Mouse (Mus musculus) heart, postnatal 10 days (tissue): ENCODE measurements around the gene Spata31d1c. TPM values are rescaled to one million over a fixed set of nuclear protein-coding genes. Genes with fewer than 3 reads are reported as not detected.

ENCODE experiments used
- DNase-seq, 2 experiments: peaks; one replicate each; pipeline ENCODE4 v3.0.0; 2021
- intact Hi-C: fragments of 180-260 bp; cut with DNase I; formaldehyde crosslinking; loops from one replicate; pipeline ENCODE4 v1.15.1; 2025
- total RNA-seq, 2 experiments: library from RNA; stranded (reverse); gene quantifications; 2 replicates each; pipeline ENCODE4 v1.2.3; 2021

Spata31d1c gene
- not detected for total RNA-seq

GRCm38 (mm10) chr13:65032758-65033157, at the start of gene Spata31d1c:
TSS of gene Spata31d1c (plus strand) at chr13:65033058.
- DNase-seq: no peak
- intact Hi-C loops: no loop called here

- no peak for DNase-seq
- intact Hi-C loops: no loop called here
Measured at GRCm38 (mm10) chr13:64988828-64989227, 44.0 kb upstream of the Spata31d1c start.

GRCm38 (mm10) chr13:65005414-65005813, 27.4 kb upstream of the Spata31d1c start:
- DNase-seq: no peak
- intact Hi-C loops: no loop called here

- DNase-seq: no peak
- intact Hi-C loops: no loop called here
Measured at GRCm38 (mm10) chr13:65006760-65007159, 26.1 kb upstream of the Spata31d1c start.

- intact Hi-C loops: no loop called here
- DNase-seq: no peak
Measured at GRCm38 (mm10) chr13:65007971-65008370, 24.9 kb upstream of the Spata31d1c start.

GRCm38 (mm10) chr13:65011052-65011738, 21.7 kb upstream of the Spata31d1c start:
- no peak for DNase-seq
- intact Hi-C loops: no loop called here

- DNase-seq: peak in 1 of 2 experiments; percentile 16
- intact Hi-C loops: loop anchor here (5.0 kb wide), 1 partner anchor 92 kb away; no protein-coding TSS in a partner anchor
Measured at GRCm38 (mm10) chr13:65035057-65035456, 2.2 kb downstream of the Spata31d1c start.

GRCm38 (mm10) chr13:65052660-65053059, 19.8 kb downstream of the Spata31d1c start, which contains the start of gene Prss47:
TSS of gene Prss47 (minus strand) at chr13:65052760.
- intact Hi-C loops: no loop called here
- no peak for DNase-seq

- intact Hi-C loops: no loop called here
- no peak for DNase-seq
Measured at GRCm38 (mm10) chr13:65069969-65070368, 37.1 kb downstream of the Spata31d1c start.

Other genes with a start within 250 kb of the Spata31d1c start
- under 1 TPM in 1 of 2 experiments, not detected in 1; 0.12 TPM for gene Cntnap3, start 129.1 kb upstream of the Spata31d1c start, total RNA-seq
- not detected for gene Spata31, start 115.7 kb upstream of the Spata31d1c start, total RNA-seq
- gene Prss47, start 19.7 kb downstream of the Spata31d1c start, total RNA-seq: not detected
- gene Mfsd14b, start 79.9 kb downstream of the Spata31d1c start, total RNA-seq: 10 to 100 TPM; 26.8 to 27.9 TPM
- not detected for gene Olfr465-ps1, start 105.0 kb downstream of the Spata31d1c start, total RNA-seq
- not detected for gene Olfr466, start 117.2 kb downstream of the Spata31d1c start, total RNA-seq
- gene Nlrp4f, start 172.9 kb downstream of the Spata31d1c start, total RNA-seq: not detected
- gene Gm10775, start 226.5 kb downstream of the Spata31d1c start, total RNA-seq: not detected
- gene Zfp369, start 245.8 kb downstream of the Spata31d1c start, total RNA-seq: 10 to 100 TPM; 28.3 to 39.0 TPM